Mouse (Mus musculus) effector memory CD4-positive, alpha-beta T cell, adult 5 months (primary cell): ENCODE results near the gene Bcap31. TPM values are rescaled to one million over a fixed set of nuclear protein-coding genes. Genes with fewer than 3 reads are reported as not detected.

Experiments
- polyA plus RNA-seq: library from polyadenylated mRNA; unstranded; fragments of 100-300 nt; shearing (Covaris generic); gene quantifications from one replicate; pipeline ENCODE4 v1.2.1, GENCODE M21; 2017

Gene Bcap31
- polyA plus RNA-seq = 204 TPM

DNA sequence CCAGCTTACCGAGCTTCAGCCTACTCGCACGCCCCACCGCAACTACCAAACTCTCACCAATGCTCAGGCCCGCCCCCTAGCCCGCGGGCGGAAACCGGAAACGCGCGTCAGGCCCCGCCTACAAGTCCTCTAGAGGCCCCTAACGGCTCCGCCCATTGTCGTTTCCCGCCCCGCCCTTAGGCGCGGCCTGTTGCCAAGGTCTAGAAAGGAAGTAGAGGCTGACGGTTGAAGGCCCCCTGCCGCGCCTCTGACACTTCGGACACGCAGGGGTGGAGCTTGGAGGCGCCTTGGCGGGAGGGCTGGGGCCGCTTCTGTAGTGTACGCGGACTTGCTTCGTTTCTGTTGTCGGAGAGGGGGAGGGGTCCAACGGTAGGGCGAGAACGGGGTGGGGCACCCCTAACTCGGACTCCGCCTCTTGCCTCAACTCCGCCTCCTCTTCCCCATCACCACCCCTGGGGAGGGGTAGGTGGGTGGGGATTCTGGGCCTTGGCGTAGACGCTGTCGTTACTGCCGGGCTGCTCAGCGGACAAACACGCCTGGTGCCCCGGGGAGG lies at the start of gene Bcap31, which contains the start of gene Abcd1:
Gene Bcap31, minus strand, starts transcription at position 67 of the 553 bp plus-strand sequence.
Gene Abcd1, plus strand, starts transcription at position 489 of the 553 bp plus-strand sequence.

DNA sequence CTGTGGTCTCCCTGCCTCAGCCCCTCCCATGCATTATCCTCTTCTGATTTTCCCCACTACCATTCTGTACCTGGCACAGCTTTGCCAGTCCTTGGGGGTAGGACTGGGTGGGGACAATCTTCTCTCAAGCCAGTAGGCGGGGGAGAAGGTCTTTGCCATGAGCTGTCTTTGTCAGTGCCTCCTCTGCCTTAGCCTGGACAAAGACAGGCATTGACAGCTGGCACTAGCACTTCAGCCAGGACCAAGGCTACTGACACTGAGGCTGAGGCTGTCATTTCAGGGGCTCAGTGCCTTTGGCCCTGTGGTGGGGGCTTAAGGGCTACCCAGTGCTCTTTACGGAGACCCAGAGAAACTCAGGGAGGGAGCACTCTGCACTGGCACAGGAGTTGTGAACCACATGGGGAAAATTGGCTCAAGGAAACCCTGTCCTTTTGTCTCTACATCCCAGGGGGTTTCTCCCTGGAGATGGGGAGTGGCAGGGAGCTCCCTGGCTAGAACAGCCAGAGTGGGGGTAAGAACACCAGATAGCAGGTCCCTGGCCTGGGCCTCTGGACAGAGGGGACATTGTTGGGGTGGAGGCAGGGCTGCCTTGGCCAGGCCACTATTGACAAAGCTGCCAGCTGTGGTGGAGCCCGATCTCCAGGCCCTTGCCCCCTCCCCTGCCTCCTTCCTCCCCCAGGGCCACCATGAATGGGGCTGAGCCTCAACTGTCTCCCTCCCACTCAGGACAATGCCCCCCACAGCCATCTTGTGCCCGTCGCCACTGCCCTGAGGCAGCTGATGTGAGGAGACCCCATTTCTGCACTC lies 40.6 kb upstream of the Bcap31 start, which contains the start of gene Plxnb3:
Gene Plxnb3, plus strand, starts transcription at position 757 of the 807 bp plus-strand sequence.

DNA sequence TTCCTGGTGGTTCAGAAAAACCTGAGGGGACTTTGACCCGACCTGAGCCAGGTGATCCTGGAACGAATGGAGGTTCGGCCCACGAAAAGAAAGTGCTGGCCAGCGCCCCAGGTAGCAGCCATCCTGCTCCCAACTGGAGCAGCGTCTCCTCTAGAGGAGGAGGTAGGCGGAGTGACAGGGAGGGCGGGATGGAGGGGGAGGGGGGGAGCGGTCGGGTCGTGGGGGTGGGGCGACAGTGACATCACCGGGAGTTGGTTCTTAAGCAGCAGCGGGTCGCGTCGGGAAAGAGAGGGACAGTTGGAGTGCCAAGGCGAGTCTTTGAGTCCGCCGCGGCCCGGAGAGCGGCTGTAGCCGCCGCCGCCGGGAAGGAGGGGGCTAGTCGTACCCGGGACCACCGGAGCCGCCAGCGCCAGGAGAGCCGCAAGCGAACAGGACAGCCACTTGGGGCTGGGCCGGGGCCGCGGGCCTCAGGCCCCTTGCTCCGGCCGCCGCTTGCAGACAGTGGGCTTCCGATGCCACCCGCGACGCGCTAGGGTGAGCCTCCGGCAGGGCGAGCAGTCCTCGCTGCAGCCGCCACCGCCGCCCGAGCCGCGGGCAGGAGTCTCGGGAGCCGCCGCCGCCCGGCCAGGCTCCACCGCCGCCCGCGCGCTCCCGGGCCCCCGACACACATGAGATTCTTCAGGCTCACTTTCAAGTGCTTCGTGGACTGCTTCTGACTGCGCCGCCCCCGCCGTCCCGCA lies 42.9 kb downstream of the Bcap31 start, which contains the start of gene Slc6a8:
Gene Slc6a8, plus strand, starts transcription at position 272 of the 740 bp plus-strand sequence.

DNA sequence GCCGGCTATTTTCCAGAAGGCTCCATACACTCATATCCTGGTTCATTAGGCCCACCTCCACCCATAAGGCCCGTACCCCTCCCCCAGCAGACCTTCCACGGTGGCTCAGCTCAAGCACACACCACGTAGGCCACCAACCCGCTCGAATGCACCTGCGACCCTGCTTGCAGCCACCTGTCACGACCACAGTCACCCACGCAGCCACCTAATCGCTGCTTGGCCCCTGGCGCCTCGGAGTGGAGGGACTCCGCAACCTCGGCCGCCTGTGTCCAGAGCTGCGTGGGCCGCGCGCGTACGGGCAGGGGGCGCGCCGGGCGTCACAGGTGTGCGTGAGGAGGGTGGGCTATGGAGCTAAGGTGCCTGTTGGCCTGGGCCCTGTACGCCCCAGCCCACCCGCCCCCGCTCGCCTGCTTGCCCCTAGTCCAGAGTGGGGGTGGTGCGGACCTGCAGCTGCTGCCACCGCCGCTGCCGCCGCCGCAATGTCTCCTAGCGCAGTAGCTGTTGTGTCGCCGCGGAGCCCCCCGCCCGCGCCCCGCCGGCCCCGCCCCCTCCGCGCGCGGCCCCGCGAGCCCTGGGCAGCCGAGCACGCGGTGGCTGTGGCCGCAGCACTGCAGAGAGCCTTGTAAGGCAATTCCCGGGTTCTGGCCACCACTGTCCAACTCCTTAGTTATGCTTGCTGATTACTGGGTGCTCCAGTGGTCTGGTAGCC lies 56.2 kb downstream of the Bcap31 start, which contains the start of gene Pnck:
Gene Pnck, minus strand, starts transcription at position 543 of the 709 bp plus-strand sequence.

DNA sequence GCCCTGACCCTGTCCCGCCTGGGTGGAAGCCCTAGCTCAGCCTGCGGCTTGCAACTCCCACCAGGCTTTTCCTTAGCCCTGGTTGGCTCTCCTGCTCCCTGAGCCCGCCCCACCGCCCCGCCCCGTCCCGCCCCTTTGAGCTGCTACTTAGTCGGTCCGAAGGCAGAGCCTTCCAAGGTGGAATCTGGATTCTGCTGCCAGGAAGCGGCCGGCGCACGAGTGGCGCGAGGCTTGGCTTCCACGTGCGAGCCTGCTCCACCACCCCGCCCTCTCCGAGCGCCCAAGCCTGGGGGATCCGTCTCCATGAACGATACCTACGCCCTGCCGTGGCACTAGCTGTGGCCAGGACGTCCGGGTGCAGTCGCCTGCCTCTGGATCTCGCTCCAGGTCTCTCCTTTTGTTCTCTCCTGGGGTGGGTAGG lies 76.7 kb downstream of the Bcap31 start, which contains the start of gene Dusp9:
Gene Dusp9, plus strand, starts transcription at position 165 of the 421 bp plus-strand sequence.

Other genes starting within 250 kb of the Bcap31 start
- not detected for gene Bgn, start 232.6 kb downstream of the Bcap31 start, polyA plus RNA-seq
- not detected for gene Atp2b3, start 213.1 kb downstream of the Bcap31 start, polyA plus RNA-seq
- gene Dusp9, start 76.8 kb downstream of the Bcap31 start, polyA plus RNA-seq = 0.27 TPM
- 1.2 TPM for gene Pnck, start 56.1 kb downstream of the Bcap31 start, polyA plus RNA-seq
- 0.62 TPM for gene Slc6a8, start 43.0 kb downstream of the Bcap31 start, polyA plus RNA-seq
- 22.8 TPM for gene Abcd1, start 422 bp upstream of the Bcap31 start, polyA plus RNA-seq
- gene Plxnb3, start 40.9 kb upstream of the Bcap31 start, polyA plus RNA-seq = not detected
- not detected for gene Srpk3, start 58.2 kb upstream of the Bcap31 start, polyA plus RNA-seq
- 184 TPM for gene Idh3g, start 70.7 kb upstream of the Bcap31 start, polyA plus RNA-seq
- 201 TPM for gene Ssr4, start 70.9 kb upstream of the Bcap31 start, polyA plus RNA-seq
- gene Pdzd4, start 108.8 kb upstream of the Bcap31 start, polyA plus RNA-seq = 0.10 TPM
- 2.1 TPM for gene Avpr2, start 175.9 kb upstream of the Bcap31 start, polyA plus RNA-seq
- gene L1cam, start 179.9 kb upstream of the Bcap31 start, polyA plus RNA-seq = 20.5 TPM
- 229 TPM for gene Arhgap4, start 205.7 kb upstream of the Bcap31 start, polyA plus RNA-seq
- gene Naa10, start 205.8 kb upstream of the Bcap31 start, polyA plus RNA-seq = 125 TPM
- gene Renbp, start 214.7 kb upstream of the Bcap31 start, polyA plus RNA-seq = 3.1 TPM